Mouse (Mus musculus): ENCODE data around the gene Fgf9.

Gene Fgf9

DNA sequence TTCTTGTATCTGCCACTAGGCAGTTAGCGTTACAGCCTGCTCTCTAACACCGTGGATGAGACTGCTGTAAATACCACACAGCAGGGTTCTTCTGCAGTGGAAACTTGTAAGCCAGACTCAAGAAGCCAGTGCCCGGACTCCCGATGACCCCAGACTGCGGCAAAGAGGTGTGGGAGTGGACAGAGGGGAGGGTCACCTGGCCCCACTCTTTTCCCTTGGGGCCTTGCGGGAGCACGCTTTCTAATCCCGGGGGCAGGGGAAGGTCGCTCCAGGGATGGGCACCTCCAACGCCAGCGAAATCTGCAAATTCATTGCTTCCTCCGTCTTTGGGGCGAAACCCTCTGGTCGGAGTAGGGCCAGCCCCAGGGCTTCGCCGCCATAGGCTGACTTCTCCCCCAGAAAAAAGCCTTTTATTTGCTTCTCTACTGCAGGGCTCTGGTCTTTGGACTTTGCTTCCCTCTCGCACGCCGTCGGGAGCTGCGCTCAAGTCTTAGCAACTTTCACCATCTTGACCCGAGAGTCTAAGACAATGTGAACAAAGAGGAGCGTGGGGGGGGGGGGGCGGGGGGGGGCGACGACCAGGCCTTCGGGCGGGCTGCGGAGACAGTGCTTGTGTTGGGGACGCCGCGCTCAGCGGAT lies at the start of gene Fgf9:
TSS of gene Fgf9 (plus strand) at position 67 of the 639 bp plus-strand sequence.
- no peak for DNase-seq (ENCODE audit: low read depth in 1 of 2, low spot score in 2 of 2)

DNA sequence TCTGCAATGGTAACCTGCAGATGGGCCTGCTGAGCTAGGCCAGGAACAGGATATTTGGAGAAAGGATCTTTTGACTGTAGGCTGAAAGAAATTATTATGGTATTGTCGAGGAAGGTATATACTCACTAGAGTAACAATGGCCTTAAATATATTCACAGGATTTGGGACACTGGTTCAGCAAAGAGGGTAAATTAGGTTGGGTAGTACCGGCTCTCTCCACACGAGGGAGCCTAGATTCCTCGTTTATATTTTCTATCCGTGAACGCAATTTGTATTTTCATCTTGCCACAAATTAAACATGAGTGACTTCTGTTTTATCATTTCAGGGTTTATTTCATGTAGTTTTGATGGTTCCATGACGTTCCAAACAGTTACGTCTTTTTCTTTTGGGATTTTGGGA lies 35.8 kb upstream of the Fgf9 start:
- DNase-seq (ENCODE audit: low read depth in 1 of 2, low spot score in 2 of 2), result no peak

- DNase-seq (ENCODE audit: low read depth in 1 of 2, low spot score in 2 of 2), result no peak
Measured at GRCm38 (mm10) chr14:58036174-58036573, 34.2 kb upstream of the Fgf9 start.

- DNase-seq (ENCODE audit: low read depth in 1 of 2, low spot score in 2 of 2), result no peak
Measured at GRCm38 (mm10) chr14:58046639-58047284, 23.6 kb upstream of the Fgf9 start.

DNA sequence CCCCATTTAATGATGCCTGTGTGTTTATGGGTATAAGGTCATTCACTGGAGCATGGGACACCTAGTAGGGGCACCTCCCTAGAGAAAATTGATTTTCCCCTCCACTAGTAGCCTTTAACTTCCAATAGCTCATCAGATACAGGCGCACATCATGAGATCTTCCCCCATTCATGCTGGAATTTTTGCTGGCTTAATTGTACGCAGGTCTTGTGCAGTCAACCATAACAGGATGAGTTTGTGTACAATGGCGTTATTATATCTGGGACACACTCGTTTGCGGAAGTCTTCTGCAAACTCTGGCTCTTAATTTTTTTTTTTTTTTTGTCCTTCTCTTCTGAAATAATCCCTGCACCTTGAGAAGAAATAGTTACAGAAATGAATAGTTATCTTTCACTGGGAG lies 19.7 kb upstream of the Fgf9 start:
- no peak for DNase-seq (ENCODE audit: low read depth in 1 of 2, low spot score in 2 of 2)

DNA sequence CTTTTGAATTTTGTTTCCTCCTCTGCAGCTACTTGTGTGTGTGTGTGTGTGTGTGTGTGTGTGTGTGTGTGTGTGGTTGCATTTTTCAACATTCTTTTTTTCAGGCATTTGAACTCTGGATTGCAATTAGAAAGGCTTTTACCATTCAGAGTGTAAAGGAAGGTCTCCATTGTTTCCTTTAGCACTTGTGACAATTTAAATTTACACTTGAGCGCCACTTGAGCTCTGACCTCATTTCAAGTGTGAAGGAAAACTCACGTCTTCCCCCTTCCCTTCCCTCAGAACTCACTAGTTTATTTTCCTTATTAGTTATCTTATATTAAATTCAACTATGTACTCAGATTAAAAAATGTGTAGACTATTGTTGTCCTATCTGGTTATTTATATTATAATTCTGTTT lies 2.8 kb upstream of the Fgf9 start:
- DNase-seq (ENCODE audit: low read depth in 1 of 2, low spot score in 2 of 2), result no peak

- DNase-seq (ENCODE audit: low read depth in 1 of 2, low spot score in 2 of 2), result no peak
Measured at GRCm38 (mm10) chr14:58068641-58069040, 1.7 kb upstream of the Fgf9 start.

GRCm38 (mm10) chr14:58069927-58070326 lies 420 bp upstream of the Fgf9 start:
- no peak for DNase-seq (ENCODE audit: low read depth in 1 of 2, low spot score in 2 of 2)

DNA sequence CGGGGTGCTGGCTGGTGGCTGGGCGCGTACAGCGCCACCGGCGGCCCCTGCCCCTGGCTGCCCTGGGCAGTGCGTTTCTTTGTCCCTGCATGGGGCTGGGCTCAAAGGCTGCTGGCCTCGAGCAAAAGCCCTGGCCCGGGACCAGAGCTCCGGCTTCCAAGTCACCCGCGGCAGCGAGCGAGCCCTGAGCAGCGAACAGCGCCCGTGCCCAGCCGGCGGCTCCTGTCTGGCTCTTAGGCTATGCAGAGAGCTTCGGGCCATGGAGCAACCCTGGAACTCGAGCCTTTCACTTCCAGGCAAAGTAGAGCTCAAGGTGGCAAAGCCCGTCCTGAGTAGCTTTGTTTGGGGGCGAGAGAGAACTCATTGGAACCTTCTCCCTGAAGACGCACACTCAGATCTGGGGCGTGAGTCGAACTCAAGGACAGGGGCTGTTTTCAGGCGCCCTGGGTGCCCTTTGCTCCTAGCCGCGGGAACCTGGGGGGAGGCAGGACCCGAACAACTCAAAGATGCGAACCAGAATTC lies 834 bp downstream of the Fgf9 start:
- no peak for DNase-seq (ENCODE audit: low read depth in 1 of 2, low spot score in 2 of 2)

DNA sequence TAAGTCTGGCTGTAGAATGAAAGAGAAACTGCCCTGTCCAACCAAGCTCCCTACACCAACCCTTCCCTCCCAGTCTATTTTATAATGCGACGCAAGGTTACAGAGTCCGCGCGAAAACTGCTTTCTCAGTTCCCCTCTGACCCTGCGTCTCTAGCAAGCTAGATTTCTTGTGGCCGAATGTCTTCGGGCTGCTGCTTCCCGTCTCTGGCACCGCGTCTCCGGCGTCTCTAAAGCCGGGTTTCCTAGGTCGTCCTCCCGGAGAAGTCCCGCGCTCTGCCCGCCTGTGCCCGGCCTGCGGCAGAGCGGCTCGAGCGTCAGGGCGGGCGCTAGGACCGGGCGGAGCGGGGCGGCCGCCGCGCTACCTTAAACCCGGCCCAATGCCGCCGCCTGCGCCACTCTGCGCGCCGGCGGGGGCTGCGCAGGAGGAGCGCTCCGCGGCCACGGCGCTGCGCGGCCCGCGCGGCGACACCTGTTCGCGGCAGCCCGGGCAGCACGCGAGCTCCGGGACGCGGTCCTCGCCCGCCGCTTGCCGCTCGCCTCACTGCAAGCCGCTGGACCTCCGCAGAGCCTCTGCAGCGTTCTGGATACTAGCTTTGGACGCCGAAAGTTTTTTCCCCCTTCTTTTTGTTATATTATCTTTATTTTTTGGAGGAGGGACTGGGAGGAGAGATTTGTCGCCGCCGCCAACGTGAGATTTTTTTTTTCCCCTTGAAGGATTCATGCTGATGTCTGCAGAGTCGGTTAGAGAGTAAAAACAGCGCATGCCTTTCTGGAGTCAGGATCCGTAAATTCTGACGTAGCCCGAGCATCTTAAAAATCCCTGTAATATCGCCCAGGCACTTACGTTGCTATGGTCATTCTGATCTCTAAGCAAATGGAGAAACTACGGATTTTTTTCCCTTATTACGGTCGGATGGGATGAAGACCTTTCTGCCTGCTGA lies 1.8 kb downstream of the Fgf9 start:
- DNase-seq (ENCODE audit: low read depth in 1 of 2, low spot score in 2 of 2), result no peak

DNA sequence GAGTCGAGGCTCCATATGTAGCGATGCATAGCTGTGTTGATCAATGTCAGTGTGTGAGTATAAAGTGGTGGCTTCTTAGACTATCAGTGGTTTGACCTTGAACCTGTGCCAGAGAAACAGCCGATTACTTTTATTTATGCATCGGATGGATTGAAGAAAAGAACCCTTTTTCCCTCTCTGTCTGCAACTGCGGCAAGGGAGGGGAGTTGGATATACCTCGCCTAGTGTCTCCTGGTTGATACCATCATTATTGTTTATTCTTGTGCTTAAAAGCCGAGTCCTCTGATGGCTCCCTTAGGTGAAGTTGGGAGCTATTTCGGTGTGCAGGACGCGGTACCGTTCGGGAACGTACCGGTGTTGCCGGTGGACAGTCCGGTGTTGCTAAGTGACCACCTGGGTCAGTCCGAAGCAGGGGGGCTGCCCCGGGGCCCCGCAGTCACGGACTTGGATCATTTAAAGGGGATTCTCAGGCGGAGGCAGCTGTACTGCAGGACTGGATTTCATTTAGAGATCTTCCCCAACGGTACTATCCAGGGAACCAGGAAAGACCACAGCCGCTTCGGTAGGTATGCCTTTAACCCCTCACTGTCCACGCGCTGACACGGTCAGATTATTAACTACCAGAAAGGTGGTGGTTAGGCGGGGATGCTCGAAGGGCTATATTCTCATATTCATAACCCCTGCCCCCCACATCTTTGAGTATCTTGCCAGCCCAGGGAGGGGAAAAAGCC lies 2.6 kb downstream of the Fgf9 start:
- DNase-seq (ENCODE audit: low read depth in 1 of 2, low spot score in 2 of 2), result no peak

DNA sequence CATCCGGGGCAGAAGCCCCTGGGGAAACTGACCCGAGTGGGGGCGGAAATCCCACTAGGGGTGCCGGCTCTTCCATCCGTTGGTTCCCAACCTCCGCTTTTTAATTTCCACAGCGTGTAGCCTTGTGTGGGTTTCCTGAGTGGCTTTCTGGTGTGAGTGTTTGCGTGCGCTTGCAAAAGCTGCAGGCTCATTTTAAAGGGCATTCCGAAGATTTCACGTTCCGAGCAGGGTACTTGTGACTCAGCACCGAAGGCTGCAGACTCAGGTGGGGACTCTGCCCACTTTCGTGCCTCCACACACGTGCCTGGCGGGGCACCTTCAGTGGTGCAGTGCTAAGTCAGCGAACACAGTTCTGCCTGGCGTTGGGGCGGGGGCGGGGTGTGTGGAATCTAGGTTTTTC lies 3.6 kb downstream of the Fgf9 start:
- no peak for DNase-seq (ENCODE audit: low read depth in 1 of 2, low spot score in 2 of 2)

- no peak for DNase-seq (ENCODE audit: low read depth in 1 of 2, low spot score in 2 of 2)
Measured at GRCm38 (mm10) chr14:58074621-58075432, 4.5 kb downstream of the Fgf9 start.

GRCm38 (mm10) chr14:58075433-58076029 lies 5.2 kb downstream of the Fgf9 start:
- DNase-seq (ENCODE audit: low read depth in 1 of 2, low spot score in 2 of 2), result no peak

DNA sequence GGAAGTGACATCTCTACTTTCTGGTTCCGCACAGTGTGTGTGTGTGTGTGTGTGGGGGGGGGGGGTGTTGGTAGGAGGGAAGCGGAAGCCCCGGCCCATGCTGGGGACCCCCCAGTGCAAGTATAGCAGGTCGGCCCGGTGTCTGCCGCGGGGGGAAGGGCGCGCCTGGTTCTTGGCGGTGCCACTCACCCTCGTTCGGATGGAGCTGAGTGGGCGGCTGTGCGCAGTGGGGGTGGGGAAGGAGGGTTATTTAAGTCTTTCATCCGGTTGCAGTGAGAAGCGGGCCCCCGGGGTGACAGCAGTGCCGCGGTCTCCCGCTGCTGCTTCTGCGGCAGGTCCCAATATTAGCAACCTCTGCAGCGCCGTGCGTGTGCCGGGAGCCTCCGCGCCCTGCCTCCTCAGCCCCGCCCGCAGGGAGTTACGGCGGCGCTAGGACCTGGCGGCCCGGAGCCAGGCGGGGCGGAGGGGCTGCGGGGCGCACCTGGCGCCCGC lies 5.7 kb downstream of the Fgf9 start:
- no peak for DNase-seq (ENCODE audit: low read depth in 1 of 2, low spot score in 2 of 2)

- no peak for DNase-seq (ENCODE audit: low read depth in 1 of 2, low spot score in 2 of 2)
Measured at GRCm38 (mm10) chr14:58076726-58077255, 6.4 kb downstream of the Fgf9 start.

DNA sequence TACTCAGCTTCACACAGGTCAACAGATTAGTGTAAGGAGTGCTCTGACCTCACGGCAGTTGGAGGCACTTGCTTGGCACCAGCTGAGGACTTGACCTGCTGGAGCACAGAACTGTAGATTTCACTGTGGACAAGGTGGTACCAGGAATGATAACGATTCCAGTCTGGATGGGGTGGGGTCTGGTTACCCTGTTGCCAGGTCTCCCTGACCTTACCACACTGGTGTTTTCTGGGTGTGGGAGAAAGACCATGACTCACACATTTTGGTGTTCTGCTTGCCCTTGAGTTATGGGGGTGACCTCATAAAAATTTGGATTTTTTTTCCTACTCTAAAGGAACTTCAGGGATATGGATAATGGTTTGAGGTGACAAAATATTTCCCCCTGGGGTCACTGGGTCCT lies 9.1 kb downstream of the Fgf9 start:
- DNase-seq (ENCODE audit: low read depth in 1 of 2, low spot score in 2 of 2), result no peak

DNA sequence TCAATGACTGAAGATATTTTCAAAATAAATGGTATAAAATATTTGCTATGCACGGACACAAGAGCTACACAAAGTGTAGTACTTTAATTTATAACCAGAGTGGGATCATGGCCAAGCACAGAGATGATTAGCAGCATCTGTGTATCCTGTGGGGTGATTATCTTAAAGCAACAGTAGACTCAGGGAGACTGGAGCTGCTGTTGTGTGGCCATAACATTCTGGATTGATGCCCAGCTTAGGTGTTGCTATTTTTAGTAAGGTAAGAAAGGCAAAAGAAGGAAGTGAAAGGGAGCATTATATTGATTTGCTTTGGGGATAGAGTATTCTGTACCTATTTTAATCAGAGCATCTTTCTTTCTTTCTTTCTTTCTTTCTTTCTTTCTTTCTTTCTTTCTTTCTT lies 11.6 kb downstream of the Fgf9 start:
- DNase-seq (ENCODE audit: low read depth in 1 of 2, low spot score in 2 of 2), result no peak

- DNase-seq (ENCODE audit: low read depth in 1 of 2, low spot score in 2 of 2), result no peak
Measured at GRCm38 (mm10) chr14:58084240-58084639, 13.9 kb downstream of the Fgf9 start.
